23 mouse cellular contexts compared by ENCODE assay signal in genomic region chr1:154805038-154805437, GRCm38 (mm10).
DNase-seq lines count a peak whose midpoint lies in the region; ATAC-seq and TF ChIP-seq lines count a peak whose summit lies in the region.
"Had no signal": no experiment of that assay in that cellular context is flagged by ENCODE, and none has a peak within 500 bp of the region (broad histone marks: within the 10 kb centered on the region; RNA-seq: fewer than 3 reads in every experiment).

No protein-coding gene starts in this region.

- H3K9ac ChIP-seq in forebrain, embryonic 16.5 days (replicated peaks; ENCODE audit: low read depth, low read length): no peak overlapping the region
- no peak overlapping the region for H3K9ac ChIP-seq in forebrain, embryonic 12.5 days
- H3K9ac ChIP-seq in hindbrain, postnatal 0 days (replicated peaks; ENCODE audit: low read length): no peak overlapping the region
- H3K9ac ChIP-seq in hindbrain, embryonic 11.5 days (ENCODE audit: low read depth, low read length): no peak overlapping the region
- no peak overlapping the region for H3K9ac ChIP-seq in neural tube, embryonic 15.5 days (replicated peaks)
- H3K9ac ChIP-seq: embryonic facial prominence, embryonic 12.5 days; embryonic facial prominence, embryonic 15.5 days; hindbrain, embryonic 14.5 days; intestine, embryonic 15.5 days; kidney, embryonic 15.5 days had no signal

- H3K4me3 ChIP-seq in forebrain, embryonic 16.5 days (replicated peaks; ENCODE audit: low read length): no peak overlapping the region
- no peak overlapping the region for H3K4me3 ChIP-seq in forebrain, embryonic 12.5 days (replicated peaks)
- H3K4me3 ChIP-seq in hindbrain, postnatal 0 days (ENCODE audit: low read length): no peak overlapping the region
- no peak overlapping the region for H3K4me3 ChIP-seq in hindbrain, embryonic 11.5 days (ENCODE audit: low read depth, low read length)
- no peak overlapping the region for H3K4me3 ChIP-seq in neural tube, embryonic 15.5 days (replicated peaks)
- H3K4me3 ChIP-seq: embryonic facial prominence, embryonic 12.5 days; embryonic facial prominence, embryonic 15.5 days; gastrocnemius, adult 2 months; intestine, embryonic 15.5 days; kidney, embryonic 15.5 days had no signal

- TF ChIP-seq CTCF in hindbrain, postnatal 0 days (IDR thresholded peaks at IDR 0.05; ENCODE audit: low read depth): no peak

- H3K27me3 ChIP-seq in forebrain, embryonic 16.5 days (replicated peaks; ENCODE audit: control insufficient read depth, insufficient read depth, low read length): no peaks in the 10 kb centered on the region
- H3K27me3 ChIP-seq in forebrain, embryonic 12.5 days: no peaks in the 10 kb centered on the region
- no peaks in the 10 kb centered on the region for H3K27me3 ChIP-seq in hindbrain, postnatal 0 days (ENCODE audit: insufficient read depth, low read length)
- H3K27me3 ChIP-seq in hindbrain, embryonic 11.5 days (ENCODE audit: control insufficient read depth, insufficient read depth, low read length): no peaks in the 10 kb centered on the region
- H3K27me3 ChIP-seq in neural tube, embryonic 15.5 days (replicated peaks): no peaks in the 10 kb centered on the region
- H3K27me3 ChIP-seq: embryonic facial prominence, embryonic 12.5 days; embryonic facial prominence, embryonic 15.5 days; intestine, embryonic 15.5 days; kidney, embryonic 15.5 days had no signal

- peak; percentile 55 to 62 for DNase-seq in cerebellum, postnatal 10 days
- DNase-seq in cerebellum, adult 9-10 months: no peak
- no peak for DNase-seq in hindbrain, postnatal 0 days (ENCODE audit: low spot score)
- DNase-seq in hindbrain, embryonic 11.5 days (ENCODE audit: low spot score): no peak
- DNase-seq: adrenal gland, adult 8-10 months; adrenal gland, postnatal 25 days; cerebellum, adult 8-10 months; gastrocnemius, adult 2 months; gastrocnemius, postnatal 14 days; heart, adult 11 months; kidney, adult 11 months; kidney, adult 8-10 months had no signal

- no peaks in the 10 kb centered on the region for H3K9me3 ChIP-seq in forebrain, embryonic 16.5 days (ENCODE audit: control insufficient read depth, low read length)
- H3K9me3 ChIP-seq in forebrain, embryonic 12.5 days: no peaks in the 10 kb centered on the region
- no peaks in the 10 kb centered on the region for H3K9me3 ChIP-seq in hindbrain, postnatal 0 days (ENCODE audit: low read length)
- H3K9me3 ChIP-seq in hindbrain, embryonic 11.5 days (ENCODE audit: control insufficient read depth, low read length): no peaks in the 10 kb centered on the region
- no peaks in the 10 kb centered on the region for H3K9me3 ChIP-seq in neural tube, embryonic 15.5 days (replicated peaks)
- H3K9me3 ChIP-seq: embryonic facial prominence, embryonic 12.5 days; embryonic facial prominence, embryonic 15.5 days; intestine, embryonic 15.5 days; kidney, embryonic 15.5 days had no signal

- H3K4me2 ChIP-seq in forebrain, embryonic 16.5 days (ENCODE audit: low read length): no peak overlapping the region
- no peak overlapping the region for H3K4me2 ChIP-seq in forebrain, embryonic 12.5 days
- H3K4me2 ChIP-seq in hindbrain, postnatal 0 days (ENCODE audit: low read depth, low read length): no peak overlapping the region
- no peak overlapping the region for H3K4me2 ChIP-seq in hindbrain, embryonic 11.5 days (replicated peaks; ENCODE audit: low read depth, low read length)
- H3K4me2 ChIP-seq in neural tube, embryonic 15.5 days: no peak overlapping the region
- H3K4me2 ChIP-seq: embryonic facial prominence, embryonic 12.5 days; embryonic facial prominence, embryonic 15.5 days; heart, embryonic 11.5 days; hindbrain, embryonic 14.5 days; intestine, embryonic 15.5 days; kidney, embryonic 15.5 days had no signal

- WGBS in forebrain, embryonic 16.5 days: 92% methylated on average over 3 of the region's 3 CpGs
- WGBS in forebrain, embryonic 12.5 days: 94% methylated on average over 3 of the region's 3 CpGs
- 88% methylated on average over 3 of the region's 3 CpGs for WGBS in hindbrain, postnatal 0 days
- WGBS in hindbrain, embryonic 11.5 days: 94% methylated on average over 3 of the region's 3 CpGs
- 96% methylated on average over 3 of the region's 3 CpGs for WGBS in neural tube, embryonic 15.5 days

- no peaks in the 10 kb centered on the region for H3K36me3 ChIP-seq in forebrain, embryonic 16.5 days (ENCODE audit: control insufficient read depth, insufficient read depth)
- no peaks in the 10 kb centered on the region for H3K36me3 ChIP-seq in forebrain, embryonic 12.5 days (replicated peaks)
- H3K36me3 ChIP-seq in hindbrain, postnatal 0 days (ENCODE audit: insufficient read depth, low read length): no peaks in the 10 kb centered on the region
- H3K36me3 ChIP-seq in hindbrain, embryonic 11.5 days (ENCODE audit: control insufficient read depth, insufficient read depth, low read length): no peaks in the 10 kb centered on the region
- no peaks in the 10 kb centered on the region for H3K36me3 ChIP-seq in neural tube, embryonic 15.5 days
- H3K36me3 ChIP-seq: embryonic facial prominence, embryonic 12.5 days; embryonic facial prominence, embryonic 15.5 days; intestine, embryonic 15.5 days; kidney, embryonic 15.5 days had no signal

- peak overlapping the region; percentile 39; the same call in 1 of the 2 replicates for H3K27ac ChIP-seq in forebrain, embryonic 16.5 days (ENCODE audit: low read length)
- no peak overlapping the region for H3K27ac ChIP-seq in forebrain, embryonic 12.5 days
- H3K27ac ChIP-seq in hindbrain, postnatal 0 days: peak overlapping the region; percentile 58; the same call in 1 of the 2 replicates
- H3K27ac ChIP-seq in hindbrain, embryonic 11.5 days (ENCODE audit: low read depth, low read length): no peak overlapping the region
- no peak overlapping the region for H3K27ac ChIP-seq in neural tube, embryonic 15.5 days (replicated peaks)
- H3K27ac ChIP-seq: embryonic facial prominence, embryonic 12.5 days; embryonic facial prominence, embryonic 15.5 days; gastrocnemius, adult 2 months; hindbrain, embryonic 14.5 days; intestine, embryonic 15.5 days; kidney, embryonic 15.5 days had no signal

- no peak for ATAC-seq in forebrain, embryonic 16.5 days
- ATAC-seq in forebrain, embryonic 12.5 days (ENCODE audit: low FRiP score): no peak
- ATAC-seq in hindbrain, postnatal 0 days: no peak
- no peak for ATAC-seq in hindbrain, embryonic 11.5 days (ENCODE audit: low FRiP score)
- ATAC-seq in neural tube, embryonic 15.5 days (ENCODE audit: low FRiP score): no peak
- ATAC-seq: activated CD4-positive, CD25-positive, alpha-beta regulatory T cell, adult 4 months; CD4-positive, CD25-positive, alpha-beta regulatory T cell, adult 4 months; intestine, embryonic 15.5 days had no signal

- peaks cover 23% of the 10 kb centered on the region for H3K4me1 ChIP-seq in forebrain, embryonic 16.5 days (replicated peaks; ENCODE audit: control insufficient read depth, insufficient read depth, low read length)
- H3K4me1 ChIP-seq in forebrain, embryonic 12.5 days: no peaks in the 10 kb centered on the region
- 0 out of 2 replicates have a peak, but pooled peaks cover 6% of the 10 kb centered on the region for H3K4me1 ChIP-seq in hindbrain, postnatal 0 days (ENCODE audit: insufficient read depth, low read length)
- H3K4me1 ChIP-seq in hindbrain, embryonic 11.5 days (replicated peaks; ENCODE audit: control insufficient read depth, insufficient read depth, low read length): no peaks in the 10 kb centered on the region
- peaks cover 14% of the 10 kb centered on the region; the same call in 1 of the 2 replicates for H3K4me1 ChIP-seq in neural tube, embryonic 15.5 days
- H3K4me1 ChIP-seq: embryonic facial prominence, embryonic 12.5 days; embryonic facial prominence, embryonic 15.5 days; intestine, embryonic 15.5 days had no signal

Comparison
In these comparisons a context has a peak if more than half of its experiments do, and no peak if none do; other contexts are left out.
1. DNase-seq: peak in cerebellum, postnatal 10 days (2 of 2); none in cerebellum, adult 9-10 months (single experiment), hindbrain, postnatal 0 days (single experiment) and hindbrain, embryonic 11.5 days (single experiment).
2. H3K27ac ChIP-seq: peak in forebrain, embryonic 16.5 days (single experiment) and hindbrain, postnatal 0 days (single experiment); none in forebrain, embryonic 12.5 days (single experiment), hindbrain, embryonic 11.5 days (single experiment) and neural tube, embryonic 15.5 days (single experiment).